Mouse (Mus musculus): Measurements from ENCODE around the gene Cacna1g. TPM values are rescaled to one million over a fixed set of nuclear protein-coding genes. Genes with fewer than 3 reads are reported as not detected.

The Cacna1g gene
- polyA plus RNA-seq, 1 experiment from 2014 or later: 5.8 TPM

DNA sequence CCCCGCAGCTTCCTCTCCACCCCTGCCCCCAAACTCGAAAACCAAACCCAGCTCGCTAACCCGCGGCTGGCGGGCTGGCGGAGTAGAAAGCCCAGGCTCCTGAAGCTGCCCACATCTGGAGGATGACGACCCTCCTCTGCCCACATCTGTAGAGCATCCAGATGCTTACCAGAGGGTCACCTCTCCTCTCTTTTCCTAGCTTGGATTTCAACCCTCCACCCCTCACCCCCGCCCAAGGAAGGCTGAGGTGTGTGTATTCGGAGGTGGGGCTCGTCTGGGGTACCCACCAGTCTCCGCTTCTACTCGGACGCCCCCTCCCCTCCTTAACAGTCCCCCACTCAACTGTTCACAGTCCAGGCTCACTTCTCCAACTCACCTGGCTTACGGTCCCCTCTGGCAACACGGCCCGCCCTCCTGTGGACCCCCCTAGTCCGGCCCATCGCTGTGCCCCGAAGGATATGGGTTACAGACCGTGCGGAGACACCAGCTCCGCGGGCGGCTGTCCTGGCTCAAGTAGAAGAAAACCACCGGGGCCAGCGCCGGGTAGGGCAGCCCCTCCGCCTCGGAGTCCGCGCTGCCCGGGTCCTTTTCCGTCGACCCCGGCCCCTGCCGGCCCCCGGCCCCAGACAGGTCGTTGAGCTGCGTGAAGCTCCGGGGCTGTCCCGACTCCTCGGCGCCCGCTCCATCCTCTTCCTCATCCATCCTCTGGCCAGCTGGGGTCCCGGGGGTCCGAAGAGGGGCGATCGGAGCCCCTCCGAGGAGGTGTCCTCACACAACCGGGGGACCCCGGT lies 887 bp downstream of the Cacna1g start:
- Histone ChIP-seq H3K36me3 (ENCODE audit: control insufficient read depth, insufficient read depth) (no peaks in the 10 kb centered on the region), H3K27ac (ENCODE audit: low read length) (no peak overlapping the region), H3K4me1 (ENCODE audit: control insufficient read depth, insufficient read depth, low read length) (peaks cover 32% of the 10 kb centered on the region), H3K4me3 (ENCODE audit: low read length) (peak overlapping the region; percentile 60), H3K9me3 (replicated peaks; ENCODE audit: control insufficient read depth, low read length) (no peaks in the 10 kb centered on the region), H3K9ac (ENCODE audit: low read length) (peak overlapping the region; percentile 72), H3K27me3 (ENCODE audit: control insufficient read depth, insufficient read depth, low read length) (peaks cover 48% of the 10 kb centered on the region), H3K4me2 (ENCODE audit: low read depth, low read length) (peak overlapping the region; percentile 86)
- WGBS: 1% methylated on average over 51 of the region's 52 CpGs
- ATAC-seq (replicated peaks; ENCODE audit: extremely low read depth, insufficient read depth, low FRiP score): no peak

- Histone ChIP-seq H3K27ac (ENCODE audit: low read length) (no peak overlapping the region), H3K9me3 (replicated peaks; ENCODE audit: control insufficient read depth, low read length) (no peaks in the 10 kb centered on the region), H3K27me3 (ENCODE audit: control insufficient read depth, insufficient read depth, low read length) (peaks cover 42% of the 10 kb centered on the region), H3K4me2 (ENCODE audit: low read depth, low read length) (peak overlapping the region; percentile 86), H3K9ac (ENCODE audit: low read length) (peak overlapping the region; percentile 72), H3K4me3 (ENCODE audit: low read length) (peak overlapping the region; percentile 60), H3K4me1 (ENCODE audit: control insufficient read depth, insufficient read depth, low read length) (peaks cover 38% of the 10 kb centered on the region), H3K36me3 (ENCODE audit: control insufficient read depth, insufficient read depth) (no peaks in the 10 kb centered on the region)
- whole genome bisulfite sequencing: under 1% methylated on average over 15 of the region's 15 CpGs
- no peak for ATAC-seq (replicated peaks; ENCODE audit: extremely low read depth, insufficient read depth, low FRiP score)
Measured at GRCm38 (mm10) chr11:94472585-94472915, 1.4 kb downstream of the Cacna1g start.

GRCm38 (mm10) chr11:94471740-94472584 lies 2.0 kb downstream of the Cacna1g start:
- H3K9ac ChIP-seq (ENCODE audit: low read length): peak overlapping the region; percentile 72
- H3K27me3 ChIP-seq (ENCODE audit: control insufficient read depth, insufficient read depth, low read length): peaks cover 38% of the 10 kb centered on the region
- H3K4me2 ChIP-seq (ENCODE audit: low read depth, low read length): peak overlapping the region; percentile 86
- WGBS: 6% methylated on average over 16 of the region's 17 CpGs
- H3K27ac ChIP-seq (ENCODE audit: low read length): no peak overlapping the region
- no peak for ATAC-seq (replicated peaks; ENCODE audit: extremely low read depth, insufficient read depth, low FRiP score)
- peaks cover 42% of the 10 kb centered on the region for H3K4me1 ChIP-seq (ENCODE audit: control insufficient read depth, insufficient read depth, low read length)
- no peaks in the 10 kb centered on the region for H3K9me3 ChIP-seq (replicated peaks; ENCODE audit: control insufficient read depth, low read length)
- peak overlapping the region; percentile 60 for H3K4me3 ChIP-seq (ENCODE audit: low read length)
- H3K36me3 ChIP-seq (ENCODE audit: control insufficient read depth, insufficient read depth): no peaks in the 10 kb centered on the region

DNA sequence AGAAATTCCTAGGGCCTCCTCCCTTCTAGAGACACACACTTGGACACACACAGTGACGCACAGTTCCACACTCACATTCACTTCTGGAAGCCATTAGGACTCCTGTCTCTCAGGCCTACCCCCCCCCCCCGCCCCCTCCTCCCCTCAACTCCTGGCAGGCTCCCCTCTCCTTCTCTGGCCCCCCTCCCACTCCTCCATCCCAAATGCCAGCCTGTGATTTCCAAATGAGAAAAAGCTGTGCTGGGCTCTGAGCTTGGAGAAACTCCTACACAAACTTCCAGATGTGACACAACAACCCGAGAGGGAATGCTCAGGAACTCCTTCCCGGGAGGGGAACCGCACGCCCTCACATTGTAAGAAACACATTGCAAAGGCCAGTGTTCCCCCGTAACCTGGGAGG lies 3.6 kb downstream of the Cacna1g start:
- WGBS: 41% methylated on average over 6 of the region's 7 CpGs
- Histone ChIP-seq H3K9ac (ENCODE audit: low read length) (no peak overlapping the region), H3K4me1 (ENCODE audit: control insufficient read depth, insufficient read depth, low read length) (peaks cover 39% of the 10 kb centered on the region), H3K4me2 (ENCODE audit: low read depth, low read length) (no peak overlapping the region), H3K9me3 (replicated peaks; ENCODE audit: control insufficient read depth, low read length) (no peaks in the 10 kb centered on the region), H3K27me3 (ENCODE audit: control insufficient read depth, insufficient read depth, low read length) (peaks cover 26% of the 10 kb centered on the region), H3K27ac (ENCODE audit: low read length) (no peak overlapping the region), H3K4me3 (ENCODE audit: low read length) (no peak overlapping the region), H3K36me3 (ENCODE audit: control insufficient read depth, insufficient read depth) (no peaks in the 10 kb centered on the region)
- no peak for ATAC-seq (replicated peaks; ENCODE audit: extremely low read depth, insufficient read depth, low FRiP score)

- H3K4me1 ChIP-seq (ENCODE audit: control insufficient read depth, insufficient read depth, low read length): peaks cover 41% of the 10 kb centered on the region
- H3K4me3 ChIP-seq (ENCODE audit: low read length): no peak overlapping the region
- no peaks in the 10 kb centered on the region for H3K9me3 ChIP-seq (replicated peaks; ENCODE audit: control insufficient read depth, low read length)
- peaks cover 16% of the 10 kb centered on the region for H3K27me3 ChIP-seq (ENCODE audit: control insufficient read depth, insufficient read depth, low read length)
- H3K36me3 ChIP-seq (ENCODE audit: control insufficient read depth, insufficient read depth): no peaks in the 10 kb centered on the region
- H3K4me2 ChIP-seq (ENCODE audit: low read depth, low read length): no peak overlapping the region
- ATAC-seq (replicated peaks; ENCODE audit: extremely low read depth, insufficient read depth, low FRiP score): no peak
- no peak overlapping the region for H3K9ac ChIP-seq (ENCODE audit: low read length)
- no peak overlapping the region for H3K27ac ChIP-seq (ENCODE audit: low read length)
- WGBS: 43% methylated on average over 9 of the region's 9 CpGs
Measured at GRCm38 (mm10) chr11:94469136-94470064, 4.6 kb downstream of the Cacna1g start.

GRCm38 (mm10) chr11:94468582-94469064 lies 5.4 kb downstream of the Cacna1g start:
- peaks cover 37% of the 10 kb centered on the region for H3K4me1 ChIP-seq (ENCODE audit: control insufficient read depth, insufficient read depth, low read length)

DNA sequence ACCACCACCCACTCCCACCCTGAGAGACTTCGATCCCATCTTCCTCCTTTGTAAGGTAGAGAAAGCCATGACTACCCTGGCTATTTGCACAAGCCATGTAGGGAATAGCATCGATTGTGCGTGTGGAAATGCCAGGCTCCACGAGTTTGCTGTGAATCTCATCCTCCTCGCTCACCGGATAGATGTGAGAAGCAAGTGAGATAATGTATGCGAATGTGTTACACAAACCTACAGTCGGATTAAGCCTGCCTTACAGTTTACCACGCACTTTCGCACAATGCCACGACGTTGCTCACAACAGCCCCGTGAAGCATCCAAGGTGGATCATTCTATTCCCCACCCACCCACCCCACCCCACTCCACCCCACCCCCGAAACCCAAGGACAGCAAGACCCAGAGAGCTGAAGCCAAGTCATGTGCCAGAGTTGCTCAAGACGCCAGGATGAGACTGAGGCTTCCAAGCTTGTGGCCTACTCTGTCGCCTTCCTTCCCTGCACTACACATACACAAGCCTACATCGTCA lies 7.6 kb downstream of the Cacna1g start:
- Histone ChIP-seq H3K27me3 (ENCODE audit: control insufficient read depth, insufficient read depth, low read length) (peaks cover 2% of the 10 kb centered on the region), H3K4me1 (ENCODE audit: control insufficient read depth, insufficient read depth, low read length) (peaks cover 22% of the 10 kb centered on the region), H3K9ac (ENCODE audit: low read length) (no peak overlapping the region), H3K4me2 (ENCODE audit: low read depth, low read length) (no peak overlapping the region), H3K4me3 (ENCODE audit: low read length) (no peak overlapping the region), H3K9me3 (replicated peaks; ENCODE audit: control insufficient read depth, low read length) (no peaks in the 10 kb centered on the region), H3K36me3 (ENCODE audit: control insufficient read depth, insufficient read depth) (no peaks in the 10 kb centered on the region), H3K27ac (ENCODE audit: low read length) (no peak overlapping the region)
- WGBS: 84% methylated on average over 17 of the region's 17 CpGs
- no peak for ATAC-seq (replicated peaks; ENCODE audit: extremely low read depth, insufficient read depth, low FRiP score)

More at GRCm38 (mm10) chr11:94468582-94469064, 5.4 kb downstream of the Cacna1g start:
- peaks cover 14% of the 10 kb centered on the region for H3K27me3 ChIP-seq (ENCODE audit: control insufficient read depth, insufficient read depth, low read length)
- H3K27ac ChIP-seq (ENCODE audit: low read length): no peak overlapping the region
- H3K9me3 ChIP-seq (replicated peaks; ENCODE audit: control insufficient read depth, low read length): no peaks in the 10 kb centered on the region
- no peak overlapping the region for H3K9ac ChIP-seq (ENCODE audit: low read length)
- 35% methylated on average over 4 of the region's 4 CpGs for WGBS
- H3K4me3 ChIP-seq (ENCODE audit: low read length): no peak overlapping the region
- H3K4me2 ChIP-seq (ENCODE audit: low read depth, low read length): no peak overlapping the region
- no peaks in the 10 kb centered on the region for H3K36me3 ChIP-seq (ENCODE audit: control insufficient read depth, insufficient read depth)
- ATAC-seq (replicated peaks; ENCODE audit: extremely low read depth, insufficient read depth, low FRiP score): no peak

DNA sequence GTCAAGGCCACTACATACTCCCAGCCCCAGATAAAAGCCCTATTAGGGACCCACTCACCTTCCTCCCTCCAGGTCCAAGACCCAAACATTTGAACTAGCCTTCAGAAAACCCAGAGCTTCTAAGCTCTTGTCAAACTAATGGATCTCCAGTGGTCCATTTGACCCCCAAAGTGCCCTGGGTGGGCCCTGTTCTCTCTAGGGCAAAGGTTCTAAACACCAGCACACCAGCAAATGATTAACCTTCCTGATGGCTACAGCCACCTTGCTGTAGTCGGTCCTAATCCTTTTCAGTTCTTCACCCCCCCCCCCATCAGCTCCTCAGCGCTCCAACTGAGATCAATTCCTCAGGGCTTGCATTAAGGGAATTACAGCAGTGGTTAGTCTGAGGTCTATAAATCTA lies 9.8 kb downstream of the Cacna1g start:
- Histone ChIP-seq H3K9ac (ENCODE audit: low read length) (no peak overlapping the region), H3K9me3 (replicated peaks; ENCODE audit: control insufficient read depth, low read length) (no peaks in the 10 kb centered on the region), H3K4me3 (ENCODE audit: low read length) (no peak overlapping the region), H3K4me2 (ENCODE audit: low read depth, low read length) (no peak overlapping the region), H3K27me3 (ENCODE audit: control insufficient read depth, insufficient read depth, low read length) (0 out of 2 replicates have a peak, but pooled peaks cover 2% of the 10 kb centered on the region), H3K4me1 (ENCODE audit: control insufficient read depth, insufficient read depth, low read length) (peaks cover 22% of the 10 kb centered on the region), H3K36me3 (ENCODE audit: control insufficient read depth, insufficient read depth) (no peaks in the 10 kb centered on the region), H3K27ac (ENCODE audit: low read length) (no peak overlapping the region)
- ATAC-seq (replicated peaks; ENCODE audit: extremely low read depth, insufficient read depth, low FRiP score): no peak
- WGBS: 70% methylated on average over 2 of the region's 2 CpGs

Measured in heart, embryonic 16.5 days (tissue).